Comparison of ENCODE assay signal across 10 mouse cellular contexts in the genomic region with DNA sequence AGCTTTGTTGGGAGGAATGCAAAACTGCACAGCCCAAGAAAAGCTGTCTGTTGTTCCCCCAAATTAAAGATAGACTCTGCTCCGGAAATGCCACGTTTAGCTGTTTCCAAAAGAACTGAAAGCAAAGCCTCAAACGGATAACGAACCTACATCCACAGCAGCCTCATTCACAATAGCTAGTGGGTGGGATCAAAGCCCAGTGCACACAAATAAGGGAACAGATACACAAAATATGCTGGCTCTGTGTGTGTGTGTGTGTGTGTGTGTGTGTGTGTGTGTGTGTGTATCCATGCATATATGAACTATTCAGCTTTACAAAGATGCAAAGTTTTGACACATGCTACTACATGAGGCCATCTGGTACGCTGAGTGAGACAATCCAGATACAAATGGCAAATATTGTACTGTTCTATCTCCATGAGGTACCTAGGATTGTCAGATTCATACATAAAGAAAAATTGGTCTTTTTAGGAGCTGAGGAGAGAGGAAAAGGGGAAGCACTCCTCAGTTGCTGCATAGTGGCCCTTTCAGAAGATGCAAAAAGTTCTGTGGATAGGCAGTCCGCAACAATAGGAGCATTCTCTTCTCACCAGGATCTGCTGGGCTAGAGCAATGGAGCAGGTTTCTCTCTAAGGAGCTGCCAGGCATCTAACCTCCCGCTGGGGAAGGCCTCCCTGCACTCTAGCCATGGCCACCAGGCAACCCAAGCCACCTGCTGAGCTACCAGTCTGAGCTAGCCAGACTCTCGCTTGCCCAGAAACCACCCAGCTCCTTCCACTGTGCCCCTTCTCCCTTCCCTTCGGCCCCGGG. TPM values are rescaled to one million over a fixed set of nuclear protein-coding genes. Genes with fewer than 3 reads are reported as not detected.
DNase-seq lines count a peak whose midpoint lies in the region; ATAC-seq and TF ChIP-seq lines count a peak whose summit lies in the region.
"Had no signal": no experiment of that assay in that cellular context is flagged by ENCODE, and none has a peak within 500 bp of the region (broad histone marks: within the 10 kb centered on the region; RNA-seq: fewer than 3 reads in every experiment).

No protein-coding gene starts in this region.

- TF ChIP-seq EP300 in heart, postnatal 0 days (IDR thresholded peaks at IDR 0.05; ENCODE audit: low read depth) = no peak

- no peak for TF ChIP-seq CTCF in heart, postnatal 0 days (IDR thresholded peaks at IDR 0.05; ENCODE audit: low read depth)

- H3K36me3 ChIP-seq in heart, postnatal 0 days (replicated peaks; ENCODE audit: control insufficient read depth, insufficient read depth, low read length) = no peaks in the 10 kb centered on the region
- no peaks in the 10 kb centered on the region for H3K36me3 ChIP-seq in forebrain, embryonic 11.5 days (ENCODE audit: control insufficient read depth, insufficient read depth, low read length)
- H3K36me3 ChIP-seq in limb, embryonic 10.5 days = no peaks in the 10 kb centered on the region
- H3K36me3 ChIP-seq in neural tube, embryonic 15.5 days = no peaks in the 10 kb centered on the region

- 46% methylated on average over 10 of the region's 10 CpGs for WGBS in heart, postnatal 0 days
- 15% methylated on average over 10 of the region's 10 CpGs for WGBS in forebrain, embryonic 11.5 days
- WGBS in limb, embryonic 10.5 days = 41% methylated on average over 10 of the region's 10 CpGs
- 38% methylated on average over 10 of the region's 10 CpGs for WGBS in neural tube, embryonic 15.5 days

- H3K27ac ChIP-seq in heart, postnatal 0 days (ENCODE audit: low read depth) = no peak overlapping the region
- no peak overlapping the region for H3K27ac ChIP-seq in forebrain, embryonic 11.5 days (ENCODE audit: low read depth, low read length)
- H3K27ac ChIP-seq in limb, embryonic 10.5 days = 0 out of 2 replicates have a peak overlapping the region, but pooled peaks have one; percentile 8
- H3K27ac ChIP-seq in neural tube, embryonic 15.5 days (replicated peaks) = no peak overlapping the region

- intact Hi-C loops in heart, postnatal 25 days (cut with DNase I) = no loop called here

- no peaks in the 10 kb centered on the region for H3K4me1 ChIP-seq in heart, postnatal 0 days (ENCODE audit: control insufficient read depth, insufficient read depth)
- H3K4me1 ChIP-seq in forebrain, embryonic 11.5 days (replicated peaks; ENCODE audit: control insufficient read depth, insufficient read depth, low read length) = 0 out of 2 replicates have a peak, but pooled peaks cover 4% of the 10 kb centered on the region
- peaks cover 6% of the 10 kb centered on the region for H3K4me1 ChIP-seq in limb, embryonic 10.5 days
- H3K4me1 ChIP-seq in neural tube, embryonic 15.5 days = peaks cover 17% of the 10 kb centered on the region

- H3K4me2 ChIP-seq in heart, postnatal 0 days (ENCODE audit: low read depth, low read length) = peak overlapping the region; percentile 15; the same call in 1 of the 2 replicates
- peak overlapping the region; percentile 26; the same call in 1 of the 2 replicates for H3K4me2 ChIP-seq in forebrain, embryonic 11.5 days (ENCODE audit: low read depth, low read length, severe bottlenecking)
- H3K4me2 ChIP-seq in neural tube, embryonic 15.5 days = peak overlapping the region; percentile 37

- no peaks in the 10 kb centered on the region for H3K27me3 ChIP-seq in heart, postnatal 0 days (ENCODE audit: control insufficient read depth, insufficient read depth, low read length)
- H3K27me3 ChIP-seq in forebrain, embryonic 11.5 days (ENCODE audit: control insufficient read depth, insufficient read depth, low read length) = no peaks in the 10 kb centered on the region
- peaks cover 23% of the 10 kb centered on the region for H3K27me3 ChIP-seq in limb, embryonic 10.5 days (ENCODE audit: low read depth, poor library complexity, severe bottlenecking)
- H3K27me3 ChIP-seq in neural tube, embryonic 15.5 days (replicated peaks) = no peaks in the 10 kb centered on the region

- no peak overlapping the region; the same call in 1 of the 2 replicates for H3K4me3 ChIP-seq in heart, postnatal 0 days (ENCODE audit: low read depth, low read length)
- no peak overlapping the region for H3K4me3 ChIP-seq in forebrain, embryonic 11.5 days (ENCODE audit: low read depth, low read length)
- H3K4me3 ChIP-seq in limb, embryonic 10.5 days = no peak overlapping the region
- H3K4me3 ChIP-seq in neural tube, embryonic 15.5 days (replicated peaks) = no peak overlapping the region

- ATAC-seq in heart, postnatal 0 days (ENCODE audit: insufficient read depth, low read depth) = no peak
- 0 out of 2 replicates have a peak, but pooled peaks have one; percentile 53 for ATAC-seq in forebrain, embryonic 11.5 days (replicated peaks; ENCODE audit: low FRiP score)
- no peak for ATAC-seq in neural tube, embryonic 15.5 days (ENCODE audit: low FRiP score)

- H3K9ac ChIP-seq in heart, postnatal 0 days (replicated peaks; ENCODE audit: low read depth, low read length) = no peak overlapping the region
- no peak overlapping the region for H3K9ac ChIP-seq in forebrain, embryonic 11.5 days (ENCODE audit: low read length)
- H3K9ac ChIP-seq in neural tube, embryonic 15.5 days (replicated peaks) = no peak overlapping the region

- no peaks in the 10 kb centered on the region for H3K9me3 ChIP-seq in heart, postnatal 0 days (replicated peaks; ENCODE audit: control insufficient read depth, low read length)
- H3K9me3 ChIP-seq in forebrain, embryonic 11.5 days (ENCODE audit: control insufficient read depth, low read length) = no peaks in the 10 kb centered on the region
- H3K9me3 ChIP-seq in limb, embryonic 10.5 days (replicated peaks) = no peaks in the 10 kb centered on the region
- no peaks in the 10 kb centered on the region for H3K9me3 ChIP-seq in neural tube, embryonic 15.5 days (replicated peaks)

- no peak for DNase-seq in heart, postnatal 0 days (ENCODE audit: low spot score)
- DNase-seq in heart, postnatal 25 days (ENCODE audit: low spot score) = no peak
- DNase-seq in forebrain, embryonic 11.5 days (ENCODE audit: low spot score) = peak; percentile 52
- no peak for DNase-seq in limb, embryonic 10.5 days (ENCODE audit: low spot score)
- DNase-seq in adrenal gland, postnatal 14 days = no peak
- DNase-seq in urinary bladder, postnatal 4 days (ENCODE audit: low spot score in 2 of 2) = no peak
- no peak for DNase-seq in urinary bladder, adult 18-20 months (ENCODE audit: low spot score in 2 of 2)
- DNase-seq: kidney, adult 8-10 months; spleen, adult 18-20 months had no signal

RNA-seq across cellular contexts. Expression of a gene that starts 40.5 kb away (rescaled TPM):
- 18.4 and 34.1 TPM in 2 replicates for total RNA-seq in heart, postnatal 0 days (2014; rRNA removed; ENCODE audit: low replicate concordance)
- 29.5 and 32.1 TPM in 2 replicates for polyA plus RNA-seq in heart, postnatal 0 days (2015; fragmentation: Nextera tagmentation; extraction: Ambion mirVana)
- total RNA-seq in heart, postnatal 25 days (2021) = 10 to 100 TPM; 27.5 to 30.1 TPM
- 28.4 and 28.9 TPM in 2 replicates for polyA plus RNA-seq in forebrain, embryonic 11.5 days (2014; fragmentation: Nextera tagmentation; extraction: Ambion mirVana)
- polyA plus RNA-seq in limb, embryonic 10.5 days (2016; fragmentation: Nextera tagmentation; extraction: Ambion mirVana) = 34.1 and 38.1 TPM in 2 replicates
- 30.8 and 33.6 TPM in 2 replicates for polyA plus RNA-seq in neural tube, embryonic 15.5 days (2015; fragmentation: Nextera tagmentation; extraction: Ambion mirVana)
- total RNA-seq in adrenal gland, postnatal 14 days (2021) = 42.3 and 45.1 TPM in 2 replicates
